Mouse (Mus musculus): ENCODE measurements around the gene Chm. TPM values are rescaled to one million over a fixed set of nuclear protein-coding genes. Genes with fewer than 3 reads are reported as not detected.
"Not testable (repeated sequence)": the region's sequence is repeated elsewhere in the genome, so short reads cannot be mapped to it uniquely, and the experiment has no call there.

Chm gene
- total RNA-seq (2021): 10 to 100 TPM; 13.9 to 16.1 TPM

- peak; percentile 25 for DNase-seq
Measured at GRCm38 (mm10) chrX:113185230-113185985, at the start of gene Chm. Gene Chm, minus strand, starts transcription at chrX:113185517.

DNA sequence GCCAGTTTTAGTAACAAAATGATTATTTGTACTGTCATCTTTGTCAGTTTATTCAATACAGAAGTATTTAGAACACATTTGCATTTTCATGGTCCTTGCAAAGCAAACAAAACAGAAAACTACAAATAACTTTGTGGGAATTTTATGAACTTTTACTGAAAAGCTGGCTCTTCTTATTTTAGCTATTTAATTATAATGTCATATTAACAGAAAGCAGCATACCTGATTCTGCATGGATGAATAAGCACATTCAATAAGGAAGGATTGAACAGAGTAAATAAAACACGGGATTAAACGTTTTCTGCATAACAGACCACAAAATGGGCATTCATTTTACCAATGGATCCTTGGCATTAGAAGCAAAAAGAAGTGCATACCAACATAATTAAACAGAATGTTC lies 8.6 kb upstream of the Chm start:
- DNase-seq: no peak

- DNase-seq: no peak
Measured at GRCm38 (mm10) chrX:113184569-113185229, 618 bp downstream of the Chm start.

DNA sequence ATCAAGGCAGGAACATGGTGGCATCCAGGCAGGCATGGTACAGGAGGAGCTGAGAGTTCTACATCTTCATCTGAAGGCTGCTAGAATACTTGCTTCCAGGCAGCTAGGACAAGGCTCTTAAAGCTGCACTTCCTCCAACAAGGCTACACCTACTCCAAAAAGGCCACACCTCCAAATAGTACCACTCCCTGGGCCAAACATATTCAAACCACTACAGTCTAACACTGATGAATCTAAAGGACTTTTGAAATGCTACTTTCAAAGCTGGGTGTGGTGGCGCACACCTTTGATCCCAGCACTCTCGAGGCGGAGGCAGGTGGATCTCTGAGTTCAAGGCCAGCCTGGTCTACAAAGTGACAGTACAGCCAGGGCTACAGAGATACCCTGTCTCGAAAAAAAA lies 4.5 kb downstream of the Chm start:
- DNase-seq: not testable (repeated sequence)

DNA sequence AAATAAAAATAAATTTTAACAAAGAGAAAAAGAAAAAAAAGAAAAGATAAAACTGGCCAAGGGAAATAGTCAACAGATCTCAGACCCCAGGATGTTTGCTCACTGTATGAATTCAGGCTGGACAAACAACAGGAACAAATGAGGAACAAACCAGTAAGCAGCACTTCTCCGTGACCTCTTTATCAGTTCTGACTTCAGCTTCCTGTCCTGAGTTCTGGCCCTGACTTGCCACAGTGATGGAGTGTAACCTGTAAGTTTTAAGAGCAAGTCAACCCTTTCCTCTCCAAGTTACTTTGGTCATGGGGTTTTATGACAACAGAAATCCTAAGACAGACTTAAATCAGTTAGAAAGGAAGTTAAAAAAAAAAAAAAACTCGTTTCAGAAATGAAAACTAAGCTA lies 12.6 kb downstream of the Chm start:
- no peak for DNase-seq

DNA sequence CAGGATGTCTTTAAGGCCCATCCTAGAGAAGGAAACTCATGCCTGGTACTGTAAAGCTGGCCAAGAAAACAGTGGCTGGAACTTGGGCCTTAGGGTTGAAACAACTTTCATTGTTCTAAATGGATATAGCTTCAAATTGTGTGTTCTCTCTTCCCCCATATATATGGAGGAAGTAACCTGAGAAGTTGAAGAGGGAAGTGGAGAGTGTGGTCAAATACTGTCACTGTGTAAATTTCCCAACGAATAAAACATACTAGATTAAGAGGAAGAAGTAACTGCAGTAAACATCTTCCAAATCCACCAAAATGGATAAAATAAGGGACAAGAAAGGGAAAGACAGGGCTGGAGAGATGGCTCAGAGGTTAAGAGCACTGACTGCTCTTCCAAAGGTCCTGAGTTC lies 13.0 kb downstream of the Chm start:
- DNase-seq: no peak

DNA sequence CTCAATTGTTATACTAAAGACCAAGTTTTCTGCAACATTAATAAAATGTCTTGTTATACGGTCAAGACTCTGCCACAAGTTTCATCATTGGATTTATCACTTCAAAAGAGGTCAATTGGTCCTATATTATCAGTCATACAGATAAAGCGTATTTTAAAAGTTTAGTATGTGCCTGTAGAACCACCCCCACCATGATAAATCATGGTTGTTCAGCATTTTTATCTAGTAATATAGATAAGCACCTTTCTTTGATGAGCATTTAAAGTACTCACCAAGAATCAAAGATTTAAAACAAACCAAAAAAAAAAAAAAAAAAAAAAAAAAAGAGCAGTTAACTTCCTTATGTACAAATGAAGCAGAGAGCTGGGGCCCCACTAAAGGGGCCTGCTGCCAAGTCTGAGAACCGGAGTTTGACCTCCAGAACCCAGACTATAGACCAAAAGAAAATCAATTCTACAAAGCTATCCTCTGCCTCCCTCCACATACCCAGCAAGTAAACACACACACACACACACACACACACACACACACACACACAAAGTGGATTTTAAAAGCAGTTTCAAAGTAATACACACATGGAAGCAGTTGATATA lies 25.0 kb downstream of the Chm start:
- no peak for DNase-seq

DNA sequence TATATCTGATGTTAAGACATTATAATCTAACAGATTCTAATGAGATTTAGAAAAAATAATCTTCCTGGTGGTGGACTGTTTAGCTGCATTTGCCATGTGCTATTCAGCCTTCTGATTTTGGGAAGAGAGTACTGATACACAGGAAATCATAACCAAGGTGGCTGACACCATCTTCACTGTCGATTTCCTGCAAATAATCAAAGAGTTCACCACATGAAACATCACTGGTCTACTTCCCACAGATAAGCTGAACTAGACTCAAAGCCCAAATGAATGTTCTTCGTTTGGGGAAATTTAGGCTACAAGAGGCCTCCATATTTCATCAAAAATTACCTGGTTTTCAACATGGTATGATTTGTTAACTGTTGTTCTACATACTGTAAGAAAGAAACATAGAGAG lies 101.1 kb downstream of the Chm start:
- DNase-seq: no peak

DNA sequence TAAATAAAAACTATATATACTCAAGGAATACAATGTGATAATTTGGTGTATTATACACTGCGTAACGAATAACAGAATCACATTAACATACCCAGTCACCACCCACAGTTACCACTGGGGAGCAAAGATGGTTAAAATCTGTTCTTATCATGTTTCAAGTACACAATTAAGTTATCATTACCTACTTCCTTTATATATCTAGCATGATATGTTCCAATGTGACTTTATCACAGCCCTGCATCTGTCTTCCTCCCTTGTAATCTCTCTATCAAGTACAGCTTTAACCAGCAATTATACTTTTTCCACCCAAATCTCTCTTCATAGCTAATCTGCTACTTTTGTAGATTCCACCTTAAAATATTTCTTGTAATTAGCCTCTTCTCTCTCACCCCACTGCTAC lies 109.3 kb downstream of the Chm start:
- DNase-seq: no peak

- no peak for DNase-seq
Measured at GRCm38 (mm10) chrX:113074823-113075222, 110.5 kb downstream of the Chm start.

GRCm38 (mm10) chrX:113003621-113004020 lies 181.7 kb downstream of the Chm start:
- no peak for DNase-seq

DNA sequence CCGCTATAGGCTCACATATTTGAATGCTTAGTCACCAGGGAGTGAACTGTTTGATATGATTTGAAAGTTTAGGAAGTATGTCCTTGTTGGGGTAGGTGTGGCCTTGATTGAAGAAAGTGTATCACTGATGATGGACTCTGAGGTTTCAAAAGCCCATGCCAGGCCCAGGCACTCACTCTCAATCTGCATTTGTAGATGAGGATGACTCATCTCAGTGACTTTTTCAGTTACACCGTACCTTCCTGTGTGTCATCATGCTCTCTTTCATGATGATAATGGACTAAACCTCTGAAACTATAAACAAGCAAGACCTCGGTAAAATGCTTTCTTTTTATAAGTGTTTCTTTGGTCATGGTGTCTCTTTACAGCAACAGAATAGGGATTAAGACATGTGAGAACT lies 183.1 kb downstream of the Chm start:
- no peak for DNase-seq

Small RNAs within 50 kb of the gene (microRNA-seq; reads per million reads assigned to microRNA genes)
- 3,744 to 3,819 reads per million in 2 experiments for gene Mir361

Other genes with a start within 250 kb of the Chm start
- under 1 TPM in 1 of 2 experiments, not detected in 1; 0.19 TPM for gene Dach2, start 112.0 kb upstream of the Chm start, total RNA-seq (2021)